Comparison of ENCODE assay signal across 8 mouse cellular contexts in genomic region chr3:103801631-103802531, GRCm38 (mm10). TPM values are rescaled to one million over a fixed set of nuclear protein-coding genes. Genes with fewer than 3 reads are reported as not detected.
DNase-seq lines count a peak whose midpoint lies in the region.

No protein-coding gene starts in this region.

- peak; percentile 67 for DNase-seq in NIH3T3 (ENCODE audit: low read depth)
- DNase-seq in c-Kit-positive CD71-positive TER-119-positive erythroid progenitor cells, embryonic 14.5 days (ENCODE audit: low spot score) = peak; percentile 45
- DNase-seq in gastrocnemius, adult 8-10 months (ENCODE audit: low spot score in 2 of 2) = peak; percentile 69 to 75
- DNase-seq in induced T-regulatory cell, adult 2 months (ENCODE audit: low read depth) = peak; percentile 86
- peak; percentile 76 for DNase-seq in left cerebral cortex, adult 11 months (ENCODE audit: low spot score)
- peak; percentile 94 for DNase-seq in lung, postnatal 25 days (ENCODE audit: low spot score)
- DNase-seq in spleen, postnatal 4 days (ENCODE audit: low spot score in 2 of 2) = peak; percentile 65 to 81
- DNase-seq in embryo, embryonic 10.5 days (ENCODE audit: low spot score) = no peak

RNA-seq across cellular contexts. Expression of gene Dclre1b, which starts 7.4 kb away (rescaled TPM):
- total RNA-seq in gastrocnemius, adult 8-10 months (2022) = 1 to 10 TPM; 3.0 to 5.4 (median 4.1) TPM

RNA-seq across cellular contexts. Expression of gene Ap4b1, which starts 7.4 kb away (rescaled TPM):
- 10 to 100 TPM in 1 of 4 experiments, 1 to 10 TPM in 3; 8.3 to 10.5 (median 9.2) TPM for total RNA-seq in gastrocnemius, adult 8-10 months (2022)

RNA-seq across cellular contexts. Expression of gene Gm43064, which starts 7.5 kb away (rescaled TPM):
- under 1 TPM in 2 of 4 experiments, not detected in 2; 0.13 TPM for total RNA-seq in gastrocnemius, adult 8-10 months (2022)

RNA-seq across cellular contexts. Expression of gene Hipk1, which starts 10.5 kb away (rescaled TPM):
- 10 to 100 TPM; 55.9 to 80.6 (median 65.0) TPM for total RNA-seq in gastrocnemius, adult 8-10 months (2022)

RNA-seq across cellular contexts. Expression of gene Bcl2l15, which starts 30.5 kb away (rescaled TPM):
- not detected for total RNA-seq in gastrocnemius, adult 8-10 months (2022)
